Mouse (Mus musculus) kidney, embryonic 14.5 days (tissue): ENCODE measurements around the gene Aff1. TPM values are rescaled to one million over a fixed set of nuclear protein-coding genes. Genes with fewer than 3 reads are reported as not detected.

ENCODE experiments used
- ATAC-seq: fragments of 200-750 bp; cut with Nextera tagmentation; 2 replicates; pipeline ENCODE4 v1.8.0; 2017; ENCODE audit warnings: moderate number of reproducible peaks, mild to moderate bottlenecking, moderate TSS enrichment, moderate library complexity; ENCODE audit not compliant: low FRiP score, low TSS enrichment
- H3K27ac ChIP-seq: fragments of 300-500 bp; sonication (generic); 2 replicates; pipeline ENCODE4 v1.5.1; 2014; ENCODE audit warnings: low read depth, mild to moderate bottlenecking, low read length, moderate library complexity, mixed read lengths
- H3K27me3 ChIP-seq: fragments of 300-500 bp; sonication (generic); 2 replicates; pipeline ENCODE4 v1.6.1; 2014; ENCODE audit warnings: mild to moderate bottlenecking, low read length; ENCODE audit not compliant: control insufficient read depth, insufficient read depth
- H3K36me3 ChIP-seq: fragments of 300-500 bp; sonication (generic); 2 replicates; pipeline ENCODE4 v1.6.1; 2014; ENCODE audit warnings: low read length, mixed read lengths; ENCODE audit not compliant: control insufficient read depth, insufficient read depth
- H3K4me1 ChIP-seq: fragments of 300-500 bp; sonication (generic); 2 replicates; pipeline ENCODE4 v1.6.1; 2014; ENCODE audit warnings: low read length, mixed read lengths; ENCODE audit not compliant: control insufficient read depth, insufficient read depth
- H3K4me2 ChIP-seq: fragments of 300-500 bp; sonication (generic); replicated peaks from 2 replicates; pipeline ENCODE4 v1.6.1; 2014; ENCODE audit warnings: low read depth, mild to moderate bottlenecking, low read length
- H3K4me3 ChIP-seq: fragments of 300-500 bp; sonication (generic); 2 replicates; pipeline ENCODE4 v1.5.1; 2014; ENCODE audit warnings: mild to moderate bottlenecking, low read length
- H3K9ac ChIP-seq: fragments of 300-500 bp; sonication (generic); 2 replicates; pipeline ENCODE4 v1.6.1; 2014; ENCODE audit warnings: low read depth, mild to moderate bottlenecking, low read length, moderate library complexity
- H3K9me3 ChIP-seq: fragments of 300-500 bp; sonication (generic); 2 replicates; pipeline ENCODE4 v1.6.1; 2016; ENCODE audit warnings: low read length; ENCODE audit not compliant: control insufficient read depth
- WGBS: fragments of 180-500 bp; shearing (Covaris S2); extraction: QIAGEN DNeasy Blood & Tissue Kit; methylation state at CpG from one replicate; pipeline ENCODE4 v1.1.7; 2014; 5-methylcytosine and 5-hydroxymethylcytosine counted together
- polyA plus RNA-seq: library from polyadenylated mRNA; unstranded; fragments of >200 nt; fragmentation: Nextera tagmentation; extraction: Ambion mirVana; gene quantifications from 2 replicates; pipeline ENCODE4 v1.2.1, GENCODE M21; 2014

Aff1 gene
- polyA plus RNA-seq, 1 experiment from 2014 or later: 14.4 TPM

GRCm38 (mm10) chr5:103726281-103726938 is 34.2 kb downstream of the Aff1 start:
- ATAC-seq: no peak
- Histone ChIP-seq H3K9me3 (no peaks in the 10 kb centered on the region), H3K9ac (no peak overlapping the region), H3K27me3 (no peaks in the 10 kb centered on the region; the same call in 1 of the 2 replicates), H3K4me1 (0 out of 2 replicates have a peak, but pooled peaks cover 3% of the 10 kb centered on the region), H3K4me2 (no peak overlapping the region), H3K4me3 (no peak overlapping the region), H3K36me3 (no peaks in the 10 kb centered on the region), H3K27ac (no peak overlapping the region)
- 38% methylated on average over 8 of the region's 8 CpGs for WGBS

- WGBS: 75% methylated on average over 4 of the region's 4 CpGs
Observed at GRCm38 (mm10) chr5:103727777-103728395, 35.7 kb downstream of the Aff1 start.

GRCm38 (mm10) chr5:103729225-103729624 is 37.1 kb downstream of the Aff1 start:
- H3K9me3 ChIP-seq: no peaks in the 10 kb centered on the region
- H3K36me3 ChIP-seq: no peaks in the 10 kb centered on the region
- no peak overlapping the region for H3K9ac ChIP-seq
- H3K4me2 ChIP-seq: no peak overlapping the region
- H3K4me3 ChIP-seq: no peak overlapping the region
- H3K4me1 ChIP-seq: 0 out of 2 replicates have a peak, but pooled peaks cover 3% of the 10 kb centered on the region
- no peak overlapping the region for H3K27ac ChIP-seq
- no peaks in the 10 kb centered on the region for H3K27me3 ChIP-seq
- ATAC-seq: no peak
- WGBS: 54% methylated on average over 1 of the region's 1 CpGs

More at GRCm38 (mm10) chr5:103727777-103728395, 35.7 kb downstream of the Aff1 start:
- Histone ChIP-seq H3K27ac (no peak overlapping the region), H3K27me3 (no peaks in the 10 kb centered on the region; the same call in 1 of the 2 replicates), H3K36me3 (no peaks in the 10 kb centered on the region), H3K4me3 (no peak overlapping the region), H3K4me2 (no peak overlapping the region), H3K9me3 (no peaks in the 10 kb centered on the region), H3K4me1 (0 out of 2 replicates have a peak, but pooled peaks cover 3% of the 10 kb centered on the region), H3K9ac (no peak overlapping the region)
- no peak for ATAC-seq

- H3K27ac ChIP-seq: no peak overlapping the region
- H3K36me3 ChIP-seq: no peaks in the 10 kb centered on the region
- H3K9ac ChIP-seq: no peak overlapping the region
- H3K4me2 ChIP-seq: no peak overlapping the region
- H3K4me3 ChIP-seq: no peak overlapping the region
- WGBS: 100% methylated on average over 1 of the region's 1 CpGs
- 0 out of 2 replicates have a peak, but pooled peaks cover 3% of the 10 kb centered on the region for H3K4me1 ChIP-seq
- H3K27me3 ChIP-seq: no peaks in the 10 kb centered on the region
- H3K9me3 ChIP-seq: no peaks in the 10 kb centered on the region
- ATAC-seq: no peak
Observed at GRCm38 (mm10) chr5:103730142-103730541, 38.0 kb downstream of the Aff1 start.

GRCm38 (mm10) chr5:103730727-103731126 is 38.6 kb downstream of the Aff1 start:
- Histone ChIP-seq H3K4me2 (no peak overlapping the region), H3K4me1 (0 out of 2 replicates have a peak, but pooled peaks cover 3% of the 10 kb centered on the region), H3K27ac (no peak overlapping the region), H3K9me3 (no peaks in the 10 kb centered on the region), H3K27me3 (no peaks in the 10 kb centered on the region), H3K36me3 (no peaks in the 10 kb centered on the region), H3K4me3 (no peak overlapping the region), H3K9ac (no peak overlapping the region)
- 5% methylated on average over 3 of the region's 3 CpGs for WGBS
- ATAC-seq: peak; percentile 69

- no peak overlapping the region for H3K4me2 ChIP-seq
- no peak overlapping the region for H3K4me3 ChIP-seq
- 90% methylated on average over 4 of the region's 4 CpGs for WGBS
Observed at GRCm38 (mm10) chr5:103732581-103732980, 40.4 kb downstream of the Aff1 start.

GRCm38 (mm10) chr5:103735411-103736112 is 43.4 kb downstream of the Aff1 start:
- no peaks in the 10 kb centered on the region for H3K27me3 ChIP-seq
- H3K4me1 ChIP-seq: peaks cover 2% of the 10 kb centered on the region; the same call in 1 of the 2 replicates
- H3K4me2 ChIP-seq: no peak overlapping the region
- H3K9me3 ChIP-seq: no peaks in the 10 kb centered on the region
- 58% methylated on average over 5 of the region's 5 CpGs for WGBS
- no peaks in the 10 kb centered on the region for H3K36me3 ChIP-seq
- no peak overlapping the region for H3K9ac ChIP-seq
- peak overlapping the region; percentile 26; the same call in 1 of the 2 replicates for H3K27ac ChIP-seq
- ATAC-seq: peak; percentile 37; the same call in 1 of the 2 replicates
- no peak overlapping the region for H3K4me3 ChIP-seq

More at GRCm38 (mm10) chr5:103732581-103732980, 40.4 kb downstream of the Aff1 start:
- ATAC-seq: no peak
- Histone ChIP-seq H3K9me3 (no peaks in the 10 kb centered on the region), H3K9ac (no peak overlapping the region), H3K4me1 (peaks cover 3% of the 10 kb centered on the region; the same call in 1 of the 2 replicates), H3K27ac (no peak overlapping the region), H3K27me3 (no peaks in the 10 kb centered on the region), H3K36me3 (no peaks in the 10 kb centered on the region)

- Histone ChIP-seq H3K9me3 (no peaks in the 10 kb centered on the region), H3K27ac (no peak overlapping the region), H3K9ac (no peak overlapping the region), H3K4me1 (no peaks in the 10 kb centered on the region; the same call in 1 of the 2 replicates), H3K4me2 (no peak overlapping the region), H3K4me3 (no peak overlapping the region), H3K36me3 (no peaks in the 10 kb centered on the region), H3K27me3 (no peaks in the 10 kb centered on the region)
- 63% methylated on average over 6 of the region's 6 CpGs for WGBS
- no peak for ATAC-seq
Observed at GRCm38 (mm10) chr5:103736553-103737207, 44.5 kb downstream of the Aff1 start.
